Mouse (Mus musculus) embryonic facial prominence, embryonic 10.5 days (tissue): ENCODE data around the gene Adra1b. TPM values are rescaled to one million over a fixed set of nuclear protein-coding genes. Genes with fewer than 3 reads are reported as not detected.

Experiments used
- DNase-seq: peaks from one replicate; pipeline ENCODE4 v3.0.0-alpha.2; 2017; ENCODE audit warnings: low spot score
- H3K27ac ChIP-seq: fragments of 300-500 bp; sonication (generic); replicated peaks from 2 replicates; pipeline ENCODE4 v1.5.1; 2016; ENCODE audit warnings: mild to moderate bottlenecking
- H3K27me3 ChIP-seq: fragments of 300-500 bp; sonication (generic); replicated peaks from 2 replicates; pipeline ENCODE4 v1.6.1; 2016; ENCODE audit warnings: low read depth, mild to moderate bottlenecking; ENCODE audit not compliant: poor library complexity, severe bottlenecking
- H3K36me3 ChIP-seq: fragments of 300-500 bp; sonication (generic); replicated peaks from 2 replicates; pipeline ENCODE4 v1.6.1; 2016; ENCODE audit warnings: mild to moderate bottlenecking, moderate library complexity
- H3K4me1 ChIP-seq: fragments of 300-500 bp; sonication (generic); 2 replicates; pipeline ENCODE4 v1.6.1; 2016
- H3K4me3 ChIP-seq: fragments of 300-500 bp; sonication (generic); 2 replicates; pipeline ENCODE4 v1.5.1; 2016; ENCODE audit warnings: mild to moderate bottlenecking, moderate library complexity
- H3K9me3 ChIP-seq: fragments of 300-500 bp; sonication (generic); 2 replicates; pipeline ENCODE4 v1.6.1; 2016; ENCODE audit warnings: mild to moderate bottlenecking
- WGBS: fragments of 180-500 bp; shearing (Covaris S2); methylation state at CpG from one replicate; pipeline ENCODE4 v1.1.7; 2016; 5-methylcytosine and 5-hydroxymethylcytosine counted together
- polyA plus RNA-seq: library from polyadenylated mRNA; unstranded; fragments of >200 nt; fragmentation: Nextera tagmentation; extraction: Ambion mirVana; gene quantifications from 2 replicates; pipeline ENCODE4 v1.2.1, GENCODE M21; 2016

The Adra1b gene
- polyA plus RNA-seq, 1 experiment from 2014 or later: 0.22 TPM

GRCm38 (mm10) chr11:43926163-43926562, 25.2 kb upstream of the Adra1b start:
- no peak for DNase-seq
- 47% methylated on average over 6 of the region's 6 CpGs for WGBS
- Histone ChIP-seq H3K9me3 (no peaks in the 10 kb centered on the region), H3K27me3 (0 out of 2 replicates have a peak, but pooled peaks cover 6% of the 10 kb centered on the region), H3K36me3 (no peaks in the 10 kb centered on the region), H3K4me1 (0 out of 2 replicates have a peak, but pooled peaks cover 3% of the 10 kb centered on the region), H3K4me3 (no peak overlapping the region), H3K27ac (no peak overlapping the region)

DNA sequence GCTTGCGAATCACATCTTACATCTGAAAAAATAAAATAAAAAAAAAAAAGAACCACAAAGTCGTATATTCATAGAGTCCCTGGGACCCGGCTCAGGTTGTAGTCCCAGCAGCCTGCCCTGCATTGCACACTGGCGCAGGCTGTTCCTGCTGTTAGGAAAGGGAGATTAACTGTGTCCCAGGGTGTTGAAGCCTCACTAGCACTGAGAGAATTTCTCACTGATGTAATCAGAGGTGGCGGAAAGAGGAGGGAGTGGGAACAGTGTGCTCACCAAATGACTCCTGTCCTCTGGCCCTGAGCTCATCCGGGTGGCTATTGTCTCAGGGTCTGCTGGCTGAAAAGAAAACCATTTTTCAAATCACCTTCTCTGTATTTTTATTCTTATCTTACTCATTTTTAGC, 24.6 kb upstream of the Adra1b start:
- DNase-seq: no peak

DNA sequence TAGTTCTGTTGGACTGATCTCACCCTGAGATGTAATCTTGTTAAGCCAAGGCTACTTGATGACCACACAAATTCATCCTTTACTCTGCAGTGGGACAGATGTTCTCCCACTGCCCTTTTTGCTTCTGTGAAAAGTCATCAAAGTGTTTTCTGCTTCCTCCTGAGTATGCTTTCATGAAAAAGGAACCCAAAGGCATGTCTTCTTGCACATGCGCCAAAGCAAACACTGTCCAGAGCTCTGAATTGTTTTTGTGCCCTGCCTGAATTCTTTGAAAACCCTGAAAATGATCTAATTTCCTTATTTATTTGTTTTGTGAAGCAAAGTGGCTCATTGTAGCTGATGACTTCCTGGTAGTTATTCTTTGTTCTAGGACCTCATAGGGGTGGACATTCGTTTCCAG, 20.7 kb upstream of the Adra1b start:
- Histone ChIP-seq H3K36me3 (no peaks in the 10 kb centered on the region), H3K27me3 (0 out of 2 replicates have a peak, but pooled peaks cover 6% of the 10 kb centered on the region), H3K27ac (no peak overlapping the region), H3K4me3 (no peak overlapping the region), H3K9me3 (no peaks in the 10 kb centered on the region), H3K4me1 (0 out of 2 replicates have a peak, but pooled peaks cover 3% of the 10 kb centered on the region)
- no peak for DNase-seq
- WGBS: 77% methylated on average over 2 of the region's 2 CpGs

More for the DNA sequence above, 24.6 kb upstream of the Adra1b start:
- 0 out of 2 replicates have a peak, but pooled peaks cover 3% of the 10 kb centered on the region for H3K4me1 ChIP-seq
- no peaks in the 10 kb centered on the region for H3K9me3 ChIP-seq
- H3K27ac ChIP-seq: no peak overlapping the region
- H3K27me3 ChIP-seq: 0 out of 2 replicates have a peak, but pooled peaks cover 6% of the 10 kb centered on the region
- 47% methylated on average over 6 of the region's 6 CpGs for WGBS
- no peak overlapping the region for H3K4me3 ChIP-seq
- H3K36me3 ChIP-seq: no peaks in the 10 kb centered on the region

- WGBS: 84% methylated on average over 7 of the region's 7 CpGs
- H3K27ac ChIP-seq: no peak overlapping the region
- H3K9me3 ChIP-seq: no peaks in the 10 kb centered on the region
- H3K4me3 ChIP-seq: no peak overlapping the region
- peaks cover 6% of the 10 kb centered on the region; the same call in 1 of the 2 replicates for H3K4me1 ChIP-seq
- no peak for DNase-seq
- H3K36me3 ChIP-seq: no peaks in the 10 kb centered on the region
- no peaks in the 10 kb centered on the region for H3K27me3 ChIP-seq
These were observed 18.6 kb upstream of the Adra1b start for GRCm38 (mm10) chr11:43919492-43920055.

DNA sequence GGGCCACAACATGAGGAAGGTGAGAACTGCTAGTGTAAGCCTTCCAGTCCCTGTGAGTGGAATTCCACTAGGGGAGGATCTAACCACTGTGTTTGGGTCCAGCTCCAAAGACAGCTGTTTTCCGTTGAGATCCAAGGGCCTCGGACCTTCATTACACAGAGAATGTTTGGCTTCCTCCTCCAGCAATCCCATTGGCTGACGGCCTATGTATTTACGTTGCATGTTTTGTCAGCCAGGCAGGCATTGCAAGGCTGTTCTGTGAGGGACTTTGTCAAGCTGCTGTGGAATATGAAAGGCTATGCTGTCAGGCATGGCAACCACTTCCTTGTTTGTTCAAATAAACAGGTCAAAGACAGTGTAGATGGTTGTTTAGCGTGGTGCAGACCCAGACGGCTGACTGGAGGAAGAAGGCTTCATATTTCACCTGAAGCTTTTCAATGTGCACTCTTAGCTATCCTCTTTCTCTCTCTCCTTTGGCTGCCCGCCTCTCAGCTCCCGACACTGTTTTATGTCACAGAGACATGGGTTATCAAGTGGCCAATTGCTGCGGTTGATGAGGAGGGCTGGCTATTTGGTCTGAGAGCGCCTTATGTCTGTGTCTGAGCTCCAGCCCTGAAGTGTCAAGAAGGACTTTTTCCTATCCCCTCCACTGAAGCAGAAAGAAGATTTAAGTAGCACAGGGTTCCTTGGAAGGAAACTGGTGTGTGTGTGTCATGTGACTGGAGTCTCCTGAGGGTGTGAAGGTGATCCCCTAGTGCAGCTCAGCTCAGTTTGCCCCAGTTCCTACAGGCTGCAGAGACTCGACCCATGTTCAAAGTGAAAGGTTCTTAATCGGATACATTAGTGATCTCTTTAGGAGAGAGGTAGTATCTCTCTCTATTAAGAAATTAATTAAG, 13.8 kb upstream of the Adra1b start:
- Histone ChIP-seq H3K4me3 (no peak overlapping the region), H3K9me3 (no peaks in the 10 kb centered on the region), H3K27me3 (no peaks in the 10 kb centered on the region), H3K4me1 (peaks cover 9% of the 10 kb centered on the region; the same call in 1 of the 2 replicates), H3K27ac (no peak overlapping the region), H3K36me3 (no peaks in the 10 kb centered on the region)
- 60% methylated on average over 12 of the region's 12 CpGs for WGBS
- DNase-seq: peak; percentile 24

GRCm38 (mm10) chr11:43912136-43912888, 11.3 kb upstream of the Adra1b start:
- Histone ChIP-seq H3K4me3 (no peak overlapping the region), H3K9me3 (no peaks in the 10 kb centered on the region), H3K36me3 (no peaks in the 10 kb centered on the region), H3K27ac (no peak overlapping the region), H3K4me1 (peaks cover 9% of the 10 kb centered on the region; the same call in 1 of the 2 replicates), H3K27me3 (no peaks in the 10 kb centered on the region)
- 90% methylated on average over 16 of the region's 16 CpGs for WGBS
- no peak for DNase-seq

- H3K27me3 ChIP-seq: no peaks in the 10 kb centered on the region
- H3K9me3 ChIP-seq: no peaks in the 10 kb centered on the region
- H3K36me3 ChIP-seq: no peaks in the 10 kb centered on the region
- H3K4me1 ChIP-seq: peaks cover 9% of the 10 kb centered on the region; the same call in 1 of the 2 replicates
- H3K4me3 ChIP-seq: no peak overlapping the region
- WGBS: 86% methylated on average over 6 of the region's 6 CpGs
- no peak overlapping the region for H3K27ac ChIP-seq
- no peak for DNase-seq
These were observed 10.6 kb upstream of the Adra1b start for GRCm38 (mm10) chr11:43911646-43912045.

DNA sequence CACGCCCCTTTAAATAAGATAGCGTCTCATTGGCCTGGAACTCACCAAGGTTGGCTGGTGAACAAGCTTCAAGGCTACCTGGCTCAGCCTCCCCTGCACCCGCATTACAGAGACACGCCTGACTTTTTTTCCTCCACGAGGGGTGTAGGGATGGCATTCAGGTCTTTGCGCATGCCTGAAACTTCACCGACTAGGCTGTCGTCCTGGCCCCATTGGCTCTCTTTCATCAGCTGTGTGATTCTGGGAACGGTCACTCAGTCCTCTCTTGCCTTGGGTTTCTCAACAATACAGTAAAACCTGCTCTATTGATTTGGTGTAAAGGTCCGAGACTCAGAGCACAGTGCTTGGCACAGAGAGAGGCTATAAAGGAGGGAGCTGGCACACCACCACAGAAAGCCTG, 2.3 kb upstream of the Adra1b start:
- Histone ChIP-seq H3K4me3 (no peak overlapping the region), H3K27ac (no peak overlapping the region), H3K4me1 (no peaks in the 10 kb centered on the region), H3K27me3 (no peaks in the 10 kb centered on the region), H3K9me3 (no peaks in the 10 kb centered on the region), H3K36me3 (no peaks in the 10 kb centered on the region)
- 79% methylated on average over 10 of the region's 10 CpGs for WGBS
- no peak for DNase-seq

DNA sequence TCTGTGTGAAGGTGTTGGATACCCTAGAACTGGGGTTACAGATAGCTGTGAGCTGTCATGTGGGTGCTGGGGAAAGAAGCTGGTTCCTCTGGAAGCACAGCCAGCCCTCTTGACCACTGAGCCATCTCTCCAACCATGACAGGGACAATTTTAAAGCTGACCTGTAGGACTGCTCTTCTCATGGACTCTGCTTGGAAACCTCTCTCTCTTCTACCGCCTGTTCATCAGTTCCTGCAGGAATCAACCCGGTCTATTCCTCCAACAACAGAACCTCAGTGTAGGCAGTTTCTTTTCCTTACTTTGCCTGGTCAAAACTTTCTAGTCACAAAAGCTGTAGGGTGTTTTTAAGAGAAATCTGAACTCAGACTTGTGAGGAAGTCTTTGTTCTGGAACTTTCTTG, 1.3 kb downstream of the Adra1b start:
- Histone ChIP-seq H3K4me1 (no peaks in the 10 kb centered on the region), H3K9me3 (no peaks in the 10 kb centered on the region), H3K36me3 (no peaks in the 10 kb centered on the region), H3K4me3 (no peak overlapping the region), H3K27me3 (no peaks in the 10 kb centered on the region), H3K27ac (no peak overlapping the region)
- no peak for DNase-seq
- WGBS: 89% methylated on average over 2 of the region's 2 CpGs

- Histone ChIP-seq H3K36me3 (no peaks in the 10 kb centered on the region), H3K9me3 (no peaks in the 10 kb centered on the region), H3K27me3 (no peaks in the 10 kb centered on the region), H3K4me1 (no peaks in the 10 kb centered on the region), H3K4me3 (no peak overlapping the region), H3K27ac (no peak overlapping the region)
- no peak for DNase-seq
- WGBS: 71% methylated on average over 2 of the region's 2 CpGs
These were observed 5.7 kb downstream of the Adra1b start for GRCm38 (mm10) chr11:43895323-43895722.

DNA sequence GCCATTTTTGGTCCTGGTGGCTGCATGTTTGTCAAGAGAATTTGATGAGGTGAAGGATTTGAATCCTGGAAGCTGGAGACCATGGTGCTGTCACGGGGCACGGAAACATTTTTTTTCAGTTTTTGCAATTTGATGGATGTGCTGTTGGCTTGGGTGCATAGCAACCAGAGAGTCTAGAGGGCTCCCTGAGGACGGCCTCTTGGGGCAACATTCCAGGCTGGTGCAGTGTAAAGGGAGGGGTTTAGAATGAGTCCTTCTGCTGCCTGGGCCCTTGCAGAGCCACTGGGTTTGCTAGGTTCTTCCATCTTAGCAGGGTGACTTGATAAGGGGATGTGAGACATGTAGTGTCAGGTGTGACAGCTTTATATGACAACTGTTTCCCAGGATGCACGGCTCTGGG, 8.5 kb downstream of the Adra1b start:
- Histone ChIP-seq H3K4me3 (no peak overlapping the region), H3K4me1 (no peaks in the 10 kb centered on the region), H3K36me3 (no peaks in the 10 kb centered on the region), H3K27ac (no peak overlapping the region), H3K9me3 (no peaks in the 10 kb centered on the region), H3K27me3 (no peaks in the 10 kb centered on the region)
- no peak for DNase-seq
- WGBS: 83% methylated on average over 4 of the region's 4 CpGs

GRCm38 (mm10) chr11:43891457-43891856, 9.6 kb downstream of the Adra1b start:
- no peak overlapping the region for H3K27ac ChIP-seq
- 85% methylated on average over 3 of the region's 3 CpGs for WGBS
- H3K4me1 ChIP-seq: no peaks in the 10 kb centered on the region
- no peak for DNase-seq
- H3K9me3 ChIP-seq: no peaks in the 10 kb centered on the region
- no peaks in the 10 kb centered on the region for H3K36me3 ChIP-seq
- H3K27me3 ChIP-seq: no peaks in the 10 kb centered on the region
- no peak overlapping the region for H3K4me3 ChIP-seq
